Mouse (Mus musculus) urinary bladder, postnatal 36 days (tissue): ENCODE data around the gene Naglu.
A peak's percentile ranks its signal among the peaks of the same experiment; 100 is the strongest.

Source experiments
- DNase-seq, 2 experiments: peaks; one replicate each; pipeline ENCODE4 v3.0.0; 2022; ENCODE audit warnings: low spot score in 2 of 2, mixed read lengths in 1 of 2

The Naglu gene

GRCm38 (mm10) chr11:101056885-101057284 is 12.9 kb upstream of the Naglu start:
- DNase-seq, result peak; percentile 65 to 80

- peak; percentile 84 to 88 for DNase-seq
Measured at GRCm38 (mm10) chr11:101057860-101058259, 12.0 kb upstream of the Naglu start.

GRCm38 (mm10) chr11:101058726-101059125 is 11.1 kb upstream of the Naglu start:
- no peak for DNase-seq

GRCm38 (mm10) chr11:101059473-101059872 is 10.3 kb upstream of the Naglu start:
- no peak for DNase-seq

- DNase-seq, result peak; percentile 43 to 75
Measured at GRCm38 (mm10) chr11:101060126-101060525, 9.7 kb upstream of the Naglu start.

- DNase-seq, result no peak
Measured at GRCm38 (mm10) chr11:101061049-101061448, 8.8 kb upstream of the Naglu start.

DNA sequence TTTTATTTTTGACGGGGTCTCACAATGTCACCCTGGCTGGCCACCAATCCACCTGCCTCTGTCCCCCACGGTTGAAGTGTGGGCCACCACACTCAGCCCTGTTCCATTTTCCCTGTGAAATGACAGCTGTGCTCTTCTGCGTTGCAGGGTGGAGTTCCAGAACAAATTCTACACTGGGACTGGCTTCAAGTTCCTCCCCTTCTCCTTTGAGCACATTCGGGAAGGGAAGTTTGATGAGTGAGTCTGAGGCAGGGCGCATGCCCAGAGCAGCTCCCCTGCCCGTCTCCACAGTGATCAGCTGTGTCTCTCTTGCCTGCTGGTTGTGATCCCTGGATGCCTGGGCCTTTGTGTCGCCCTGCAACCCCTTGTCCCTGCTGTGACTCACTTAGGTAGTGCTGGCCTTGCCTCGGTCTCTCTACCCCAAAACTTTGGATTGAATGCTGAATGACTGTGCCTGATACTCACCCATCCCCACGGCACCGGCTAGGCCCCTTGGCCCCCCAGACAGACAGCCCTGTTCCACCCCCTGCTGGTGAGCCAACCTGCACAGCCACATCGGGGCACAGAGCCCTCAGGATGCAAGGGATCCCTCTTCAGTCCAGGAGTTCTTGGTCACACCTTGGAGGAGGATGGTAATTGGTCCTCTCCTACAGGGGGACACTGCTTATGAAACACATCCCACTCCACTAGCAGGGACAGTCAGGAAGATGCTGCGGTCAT is 7.5 kb upstream of the Naglu start:
- DNase-seq, result peak; percentile 53 to 74

DNA sequence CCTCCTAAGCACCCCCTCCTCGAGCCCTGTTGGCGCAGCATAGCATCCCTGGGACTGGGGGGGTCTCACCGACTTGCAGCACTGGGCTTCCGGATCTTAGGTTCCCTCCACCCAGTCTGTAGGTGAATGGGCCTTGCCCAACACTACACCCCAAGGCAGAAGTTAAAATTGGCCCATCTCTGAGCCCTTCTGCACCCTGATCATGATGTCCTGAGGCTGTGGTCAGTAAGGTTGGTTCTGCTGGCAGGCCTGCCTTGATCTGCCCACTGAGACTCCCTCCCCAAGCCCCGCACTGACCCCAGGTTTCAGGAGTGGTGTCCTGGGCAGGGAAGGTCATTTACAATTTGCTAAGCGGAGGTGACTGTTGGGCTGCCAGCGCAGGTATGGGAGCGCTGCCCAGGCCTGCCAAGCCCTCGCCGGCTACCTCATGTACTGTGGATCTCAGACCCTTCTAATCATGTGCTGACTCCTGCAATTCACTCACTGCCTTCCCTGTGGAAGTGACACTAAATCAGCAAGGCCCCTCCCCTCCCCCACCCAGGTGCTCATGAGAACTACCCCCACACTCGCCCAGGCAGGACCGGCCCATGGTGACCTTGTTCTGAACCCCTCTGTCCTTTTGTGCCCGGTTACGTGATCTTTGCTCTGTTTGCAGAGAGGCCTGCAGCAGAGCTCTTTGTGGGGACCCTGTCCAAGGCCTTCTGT is 6.7 kb upstream of the Naglu start:
- peak in 1 of 2 experiments; percentile 33 for DNase-seq

GRCm38 (mm10) chr11:101063676-101064327 is 6.0 kb upstream of the Naglu start:
- DNase-seq, result peak; percentile 59 to 65

- DNase-seq, result no peak
Measured at GRCm38 (mm10) chr11:101064462-101064861, 5.3 kb upstream of the Naglu start.

- no peak for DNase-seq
Measured at GRCm38 (mm10) chr11:101065002-101065401, 4.8 kb upstream of the Naglu start.

DNA sequence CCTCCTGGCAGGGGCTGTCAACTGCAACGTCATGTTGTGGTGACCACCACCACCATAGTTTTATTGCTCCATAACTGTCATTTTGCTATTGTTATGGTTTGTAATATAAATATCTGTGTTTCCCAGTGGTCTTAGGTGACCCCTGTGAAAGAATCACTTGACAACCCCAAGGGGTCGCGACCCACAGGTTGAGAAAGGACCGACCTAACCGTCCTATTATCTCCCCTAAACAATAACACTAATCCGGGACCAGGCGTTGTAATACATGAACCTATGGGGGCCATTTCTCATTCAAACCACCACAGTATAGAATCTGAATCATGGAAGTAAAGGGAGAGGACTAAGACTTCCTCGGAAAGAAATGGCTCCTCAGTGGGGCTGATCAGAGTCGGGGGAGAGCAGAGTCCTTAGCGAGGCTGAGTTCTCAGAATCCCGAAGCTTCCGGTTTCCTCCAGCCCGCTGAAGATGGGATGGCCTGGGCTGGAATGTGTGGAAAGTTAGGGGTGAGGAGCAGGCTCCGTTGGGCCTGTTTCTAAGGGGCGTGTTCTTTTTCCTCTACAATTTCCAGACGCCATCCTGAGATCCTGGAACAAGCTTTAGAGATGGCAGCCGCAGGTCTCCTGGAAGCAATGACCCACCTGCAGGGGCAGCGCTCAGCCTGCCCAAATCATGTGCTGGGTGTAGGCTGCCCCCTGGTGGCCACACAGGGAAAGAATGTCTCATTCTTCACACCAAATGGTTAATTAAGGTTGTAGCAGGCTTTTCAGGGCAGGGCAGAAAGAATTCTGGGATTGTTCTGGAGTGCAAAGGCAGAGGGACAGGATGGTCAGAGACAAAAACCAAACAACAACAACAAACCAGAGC is 3.0 kb upstream of the Naglu start:
- DNase-seq, result peak; percentile 79 to 83

DNA sequence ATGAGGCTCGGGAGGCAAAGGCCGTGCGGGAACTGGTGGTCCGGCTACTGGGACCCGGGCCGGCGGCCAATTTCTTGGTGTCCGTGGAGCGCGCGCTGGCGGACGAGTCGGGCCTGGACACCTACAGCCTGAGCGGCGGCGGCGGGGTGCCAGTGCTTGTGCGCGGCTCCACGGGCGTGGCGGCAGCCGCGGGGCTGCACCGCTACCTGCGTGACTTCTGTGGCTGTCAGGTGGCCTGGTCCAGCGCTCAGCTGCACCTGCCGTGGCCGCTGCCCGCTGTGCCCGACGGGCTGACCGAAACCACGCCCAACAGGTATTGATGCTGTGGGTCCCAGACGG is 346 bp downstream of the Naglu start:
- DNase-seq, result no peak

DNA sequence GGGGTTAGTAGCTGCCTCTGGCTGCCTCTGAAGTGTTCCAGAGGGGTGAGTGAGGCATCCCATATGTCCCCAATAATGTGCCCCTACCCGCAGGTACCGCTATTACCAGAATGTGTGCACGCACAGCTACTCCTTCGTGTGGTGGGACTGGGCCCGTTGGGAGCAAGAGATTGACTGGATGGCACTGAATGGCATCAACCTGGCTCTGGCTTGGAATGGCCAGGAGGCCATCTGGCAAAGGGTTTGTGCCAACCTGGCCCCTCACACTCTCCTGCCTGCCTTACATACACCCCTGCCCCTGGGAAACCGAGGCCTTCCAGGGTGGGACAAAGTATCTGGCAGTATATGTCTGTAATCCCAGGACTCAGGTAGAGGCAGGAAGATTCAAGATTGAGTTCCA is 1.2 kb downstream of the Naglu start:
- no peak for DNase-seq

- DNase-seq, result no peak
Measured at GRCm38 (mm10) chr11:101071810-101072428, 2.1 kb downstream of the Naglu start.

DNA sequence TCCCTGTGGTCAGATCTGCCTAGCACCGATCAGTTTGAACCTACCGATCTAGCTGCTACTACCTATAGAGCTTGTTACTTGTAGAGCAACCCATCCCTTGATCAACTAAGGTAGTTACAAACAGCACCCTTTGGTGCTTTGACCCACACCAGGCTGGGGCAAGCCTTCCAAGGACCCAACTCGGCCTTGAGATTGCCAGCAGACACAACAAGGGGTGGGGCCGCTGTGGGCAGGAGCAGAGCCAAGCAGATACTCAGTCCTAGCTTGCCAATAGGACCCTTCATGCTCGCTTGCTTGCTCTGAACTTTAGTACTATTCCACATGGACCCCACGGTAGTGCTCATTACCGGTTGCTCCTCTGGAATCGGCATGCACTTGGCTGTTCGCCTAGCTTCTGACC is 8.3 kb downstream of the Naglu start, which contains the start of gene Hsd17b1:
TSS of gene Hsd17b1 (plus strand) at position 291 of the 400 bp plus-strand sequence.
- DNase-seq, result no peak

DNA sequence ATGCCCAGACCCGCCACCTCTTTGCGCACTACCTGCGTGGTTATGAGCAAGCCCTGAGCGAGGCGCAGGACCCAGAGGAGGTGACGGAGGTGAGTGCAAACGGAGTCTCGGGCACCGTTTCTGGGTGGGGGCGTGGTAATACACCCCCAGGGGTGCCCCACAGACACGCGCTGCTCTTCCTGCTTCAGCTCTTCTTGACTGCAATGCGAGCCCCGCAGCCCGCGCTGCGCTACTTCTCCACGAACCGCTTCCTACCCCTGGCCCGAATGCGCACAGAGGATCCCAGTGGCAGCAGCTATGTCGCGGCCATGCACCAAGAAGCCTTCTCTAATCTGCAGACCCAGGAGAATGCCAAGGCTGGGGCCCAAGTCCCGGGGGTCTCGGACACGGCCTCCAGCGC is 9.9 kb downstream of the Naglu start:
- DNase-seq, result no peak

DNA sequence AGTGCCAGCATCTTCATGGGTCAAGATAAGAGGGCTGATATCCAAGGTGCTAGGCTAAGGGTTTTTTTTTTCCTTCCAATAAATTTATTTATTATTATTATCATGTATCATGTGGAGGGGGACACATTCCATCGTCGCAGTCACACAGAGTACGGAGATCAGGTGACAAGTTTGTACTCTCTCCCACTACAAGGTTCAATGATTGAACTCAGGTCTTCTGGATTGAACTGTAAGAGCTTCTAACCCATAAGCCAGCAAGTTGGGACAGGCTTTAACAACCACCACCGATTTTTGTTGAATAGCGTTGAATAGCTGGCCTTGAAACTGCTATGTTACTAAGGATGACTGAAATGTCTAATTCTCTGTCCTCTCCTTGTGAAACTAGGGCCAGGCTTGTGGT is 10.6 kb downstream of the Naglu start:
- no peak for DNase-seq

DNA sequence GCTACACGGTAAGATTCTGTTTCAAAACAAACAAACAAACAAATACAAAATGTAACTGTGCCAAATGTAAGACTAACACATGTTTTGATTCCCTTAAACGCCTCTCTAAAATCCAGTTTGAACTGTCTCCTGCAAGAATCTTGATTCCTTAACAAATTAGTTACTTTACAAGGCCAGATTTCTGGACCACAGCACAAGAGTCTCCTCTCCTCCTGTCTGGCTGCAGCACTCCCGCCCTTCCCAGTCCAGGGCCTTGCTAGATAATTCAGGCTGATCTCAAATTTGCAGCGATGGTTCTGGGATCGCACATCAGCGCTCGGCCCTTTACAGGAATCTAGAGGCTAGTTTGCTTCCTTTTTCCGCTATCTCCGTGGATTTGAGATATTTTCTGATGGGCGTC is 11.8 kb downstream of the Naglu start:
- no peak for DNase-seq

DNA sequence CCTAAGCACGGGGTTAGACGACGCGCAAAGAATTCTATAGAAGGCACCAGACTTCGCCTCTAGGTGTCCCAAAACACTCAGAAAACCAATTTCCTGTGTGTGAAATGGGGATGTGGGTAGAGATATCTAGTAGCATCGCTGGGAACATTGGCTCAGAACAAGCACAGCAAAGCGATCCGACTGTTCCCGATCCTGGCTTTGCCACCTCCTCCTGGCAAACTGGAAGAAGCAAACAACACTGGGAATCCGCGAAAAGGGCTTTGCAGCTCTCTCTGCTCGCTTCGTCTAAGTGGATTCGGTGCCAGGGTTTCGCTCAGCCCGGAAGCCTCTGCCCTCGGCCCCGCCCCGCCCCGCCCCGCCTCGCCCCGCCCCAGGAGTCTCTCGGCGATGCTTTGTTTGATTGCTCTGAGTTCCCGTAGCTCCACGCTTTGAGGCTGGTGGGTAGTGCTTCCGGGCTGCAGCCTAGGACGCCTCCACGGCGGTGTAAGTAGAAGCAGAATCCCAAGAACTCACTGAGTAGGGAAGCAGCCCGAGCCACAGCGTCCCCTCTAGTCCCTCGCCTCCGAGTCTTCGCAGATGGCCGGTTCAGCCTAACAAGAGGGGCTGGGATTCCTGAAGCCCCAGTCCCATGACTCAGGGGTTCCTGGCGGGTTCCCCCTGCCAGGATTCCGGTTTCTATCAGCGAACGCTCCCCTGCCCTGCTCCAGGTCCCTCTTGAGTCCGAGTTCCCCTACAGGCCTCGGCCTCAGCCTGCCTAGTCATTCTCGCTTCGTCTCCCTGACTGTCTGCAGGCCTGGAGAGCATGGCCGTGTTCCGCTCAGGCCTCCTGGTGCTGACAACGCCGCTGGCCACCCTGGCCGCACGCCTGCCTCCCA is 12.6 kb downstream of the Naglu start, which contains the start of gene Coasy:
TSS of gene Coasy (plus strand) at position 358 of the 875 bp plus-strand sequence.
- DNase-seq, result peak; percentile 75 to 82
